Mouse (Mus musculus): Measurements from ENCODE around the gene Pigo.

DNA sequence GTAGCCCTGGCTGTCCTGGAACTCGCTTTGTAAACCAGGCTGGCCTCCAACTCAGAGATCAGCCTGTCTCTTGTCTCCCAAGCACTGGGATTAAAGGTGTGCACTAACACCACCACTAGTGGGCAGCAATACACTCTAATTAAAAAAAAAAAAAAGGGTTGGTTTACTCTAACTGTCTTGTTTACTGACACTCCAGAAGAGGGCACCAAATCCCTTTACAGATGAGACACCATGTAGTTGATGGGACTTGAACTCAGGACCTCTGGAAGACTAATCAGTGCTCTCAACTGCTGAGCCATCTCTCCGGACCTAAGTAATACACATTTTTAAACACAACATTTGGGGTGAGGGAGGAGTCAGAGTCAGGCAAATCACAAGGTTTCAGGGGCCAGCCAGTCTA lies 19.9 kb downstream of the Pigo start:
- TF ChIP-seq POLR2A (IDR thresholded peaks at IDR 0.05; ENCODE audit: insufficient read length, low read depth) (no peak), TCF3 (IDR thresholded peaks at IDR 0.05; ENCODE audit: insufficient read length, low read depth) (no peak), POLR2AphosphoS2 (IDR thresholded peaks at IDR 0.05; ENCODE audit: insufficient read length, low read depth) (no peak), CEBPB (IDR thresholded peaks at IDR 0.05; ENCODE audit: insufficient read depth, poor library complexity, severe bottlenecking) (no peak), TCF12 (IDR thresholded peaks at IDR 0.05; ENCODE audit: insufficient read depth, poor library complexity, severe bottlenecking) (no peak)
